ENCODE assay signal across 8 mouse cellular contexts in the genomic region with DNA sequence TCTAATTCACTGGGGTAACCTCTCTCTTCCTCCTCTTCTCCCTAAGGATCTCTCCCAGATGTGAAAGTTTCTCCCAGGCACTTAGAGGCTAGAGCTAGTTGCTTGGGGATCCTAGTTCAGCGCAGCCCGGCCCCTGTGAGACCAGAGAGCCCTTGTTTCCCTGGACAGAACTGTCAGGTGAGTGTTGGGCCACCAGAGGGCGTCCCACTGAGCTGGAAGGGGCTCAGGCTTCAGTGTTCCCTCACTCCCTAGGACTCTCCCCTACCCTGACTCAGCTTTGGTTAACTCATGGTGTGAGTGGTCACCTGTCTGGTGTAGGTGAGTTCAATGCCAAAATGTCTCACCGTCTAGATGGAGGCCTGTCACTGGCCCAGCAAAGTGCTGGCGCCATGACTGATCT. TPM values are rescaled to one million over a fixed set of nuclear protein-coding genes. Genes with fewer than 3 reads are reported as not detected.
DNase-seq lines count a peak whose midpoint lies in the region; ATAC-seq and TF ChIP-seq lines count a peak whose summit lies in the region.

A gene (plus strand): TSS at position 113 of the 400 bp plus-strand sequence.

- no peak for ATAC-seq in intestine, embryonic 14.5 days (replicated peaks; ENCODE audit: low FRiP score, low TSS enrichment, low read depth)
- no peak for ATAC-seq in intestine, embryonic 16.5 days
- 0 out of 2 replicates have a peak, but pooled peaks have one; percentile 7 for ATAC-seq in heart, embryonic 11.5 days (replicated peaks; ENCODE audit: insufficient number of reproducible peaks, low FRiP score, low TSS enrichment)
- ATAC-seq in monocyte, adult 5-6 weeks (replicated peaks; ENCODE audit: insufficient number of reproducible peaks, low FRiP score, low TSS enrichment, poor library complexity, severe bottlenecking): no peak

- no peaks in the 10 kb centered on the region; the same call in 1 of the 2 replicates for H3K4me1 ChIP-seq in intestine, embryonic 14.5 days (replicated peaks; ENCODE audit: control insufficient read depth, insufficient read depth, low read length)
- peaks cover 5% of the 10 kb centered on the region; the same call in 1 of the 2 replicates for H3K4me1 ChIP-seq in intestine, embryonic 16.5 days (ENCODE audit: control insufficient read depth, insufficient read depth, low read length)
- peaks cover 0 to 11% of the 10 kb centered on the region in 2 experiments; a peak in 2 of 4 replicates for H3K4me1 ChIP-seq in CH12.LX (ENCODE audit: control insufficient read depth in 1 of 2, insufficient read depth in 2 of 2)
- peaks cover 5% of the 10 kb centered on the region; the same call in 1 of the 2 replicates for H3K4me1 ChIP-seq in heart, embryonic 11.5 days (ENCODE audit: control insufficient read depth, insufficient read depth, low read length)
- peaks cover 10% of the 10 kb centered on the region for H3K4me1 ChIP-seq in limb, embryonic 10.5 days

- TF ChIP-seq CTCF in CH12.LX (conservative IDR thresholded peaks at IDR 0.05 in 1 of 2, IDR thresholded peaks at IDR 0.05 in 1 of 2; ENCODE audit: low read depth in 2 of 2, low read length in 2 of 2): peak; percentile 18 to 58; a peak in 2 of 4 replicates

- H3K27me3 ChIP-seq in intestine, embryonic 14.5 days (replicated peaks; ENCODE audit: control insufficient read depth, insufficient read depth, low read length): no peaks in the 10 kb centered on the region
- H3K27me3 ChIP-seq in intestine, embryonic 16.5 days (replicated peaks; ENCODE audit: control insufficient read depth, insufficient read depth, low read length): no peaks in the 10 kb centered on the region
- H3K27me3 ChIP-seq in CH12.LX (replicated peaks): no peaks in the 10 kb centered on the region
- no peaks in the 10 kb centered on the region for H3K27me3 ChIP-seq in heart, embryonic 11.5 days (ENCODE audit: control insufficient read depth, insufficient read depth, low read length)
- no peaks in the 10 kb centered on the region for H3K27me3 ChIP-seq in limb, embryonic 10.5 days (ENCODE audit: low read depth, poor library complexity, severe bottlenecking)

- H3K4me3 ChIP-seq in intestine, embryonic 14.5 days (ENCODE audit: low read depth, low read length): no peak within 1 kb of the TSS
- H3K4me3 ChIP-seq in intestine, embryonic 16.5 days (ENCODE audit: low read length): no peak within 1 kb of the TSS
- no peak within 1 kb of the TSS for H3K4me3 ChIP-seq in CH12.LX (replicated peaks in 1 of 3; ENCODE audit: low read depth in 2 of 3, low read length in 2 of 3, poor library complexity in 1 of 3)
- no peak within 1 kb of the TSS for H3K4me3 ChIP-seq in heart, embryonic 11.5 days (ENCODE audit: low read depth, low read length)
- no peak within 1 kb of the TSS for H3K4me3 ChIP-seq in limb, embryonic 10.5 days

- no peak for TF ChIP-seq EP300 in CH12.LX (IDR thresholded peaks at IDR 0.05; ENCODE audit: low read length)

- in situ Hi-C loops in CH12.LX (cut with MboI; ENCODE audit: low pct_ligation_motif_present, low pct_unique_long_range_greater_than_20kb, low sequenced_read_pairs): loop anchor here (25.0 kb wide), 1 partner anchor 244 kb away; no protein-coding TSS in a partner anchor

- no peak for TF ChIP-seq POLR2A in CH12.LX (IDR thresholded peaks at IDR 0.05; ENCODE audit: low read depth, low read length)

- dilution Hi-C loops in CH12.LX (cut with MboI; ENCODE audit: extremely low pct_ligation_motif_present, extremely low pct_unique_long_range_greater_than_20kb, low sequenced_read_pairs): no loop called here

- no peak within 1 kb of the TSS for H3K9ac ChIP-seq in intestine, embryonic 14.5 days (ENCODE audit: low read length)
- H3K9ac ChIP-seq in intestine, embryonic 16.5 days (ENCODE audit: low read depth, low read length): no peak within 1 kb of the TSS
- no peak within 1 kb of the TSS for H3K9ac ChIP-seq in CH12.LX (ENCODE audit: insufficient read depth, low read depth)
- no peak within 1 kb of the TSS for H3K9ac ChIP-seq in heart, embryonic 11.5 days (ENCODE audit: low read depth, low read length)

- peak; percentile 19 for TF ChIP-seq RAD21 in CH12.LX (IDR thresholded peaks at IDR 0.05; ENCODE audit: low read depth, low read length)

- 75% methylated on average over 5 of the region's 5 CpGs for WGBS in intestine, embryonic 14.5 days
- WGBS in intestine, embryonic 16.5 days: 80% methylated on average over 5 of the region's 5 CpGs
- WGBS in heart, embryonic 11.5 days (ENCODE audit: insufficient replicate concordance): 74% methylated on average over 5 of the region's 5 CpGs
- 78% methylated on average over 5 of the region's 5 CpGs for WGBS in limb, embryonic 10.5 days

- no peak within 1 kb of the TSS for H3K4me2 ChIP-seq in intestine, embryonic 14.5 days (ENCODE audit: low read length)
- no peak within 1 kb of the TSS for H3K4me2 ChIP-seq in intestine, embryonic 16.5 days (ENCODE audit: low read depth, low read length)
- no peak within 1 kb of the TSS for H3K4me2 ChIP-seq in CH12.LX (ENCODE audit: insufficient read depth, low read depth, poor library complexity, severe bottlenecking)
- H3K4me2 ChIP-seq in heart, embryonic 11.5 days: no peak within 1 kb of the TSS

- peaks cover 9% of the 10 kb centered on the region for H3K79me2 ChIP-seq in CH12.LX (replicated peaks; ENCODE audit: control insufficient read depth, extremely low read depth, insufficient read depth, poor library complexity, severe bottlenecking)

- H3K36me3 ChIP-seq in intestine, embryonic 14.5 days (ENCODE audit: control insufficient read depth, insufficient read depth, low read length): peaks cover 62% of the 10 kb centered on the region
- peaks cover 31% of the 10 kb centered on the region for H3K36me3 ChIP-seq in intestine, embryonic 16.5 days (ENCODE audit: control insufficient read depth, insufficient read depth, low read length)
- peaks cover 54 to 86% of the 10 kb centered on the region in 2 experiments for H3K36me3 ChIP-seq in CH12.LX (replicated peaks in 1 of 2; ENCODE audit: control insufficient read depth in 1 of 2, insufficient read depth in 1 of 2, low read length in 1 of 2)
- peaks cover 43% of the 10 kb centered on the region for H3K36me3 ChIP-seq in heart, embryonic 11.5 days (ENCODE audit: control insufficient read depth, insufficient read depth, low read length)
- H3K36me3 ChIP-seq in limb, embryonic 10.5 days: peaks cover 86% of the 10 kb centered on the region

- no peaks in the 10 kb centered on the region for H3K9me3 ChIP-seq in intestine, embryonic 14.5 days (ENCODE audit: control insufficient read depth, low read length)
- no peaks in the 10 kb centered on the region for H3K9me3 ChIP-seq in intestine, embryonic 16.5 days (ENCODE audit: control insufficient read depth, low read length)
- H3K9me3 ChIP-seq in CH12.LX (replicated peaks; ENCODE audit: low read length): no peaks in the 10 kb centered on the region
- no peaks in the 10 kb centered on the region for H3K9me3 ChIP-seq in heart, embryonic 11.5 days (replicated peaks; ENCODE audit: control insufficient read depth, low read length)
- no peaks in the 10 kb centered on the region for H3K9me3 ChIP-seq in limb, embryonic 10.5 days (replicated peaks)

- no peak for DNase-seq in intestine, embryonic 14.5 days (ENCODE audit: low spot score)
- peak; percentile 29 for DNase-seq in CH12.LX (ENCODE audit: extremely low read depth)
- peak; percentile 48 for DNase-seq in embryo, embryonic 11 days
- peak; percentile 56 for DNase-seq in limb, embryonic 10.5 days (ENCODE audit: low spot score)
- no peak for DNase-seq in right cerebral cortex, postnatal 25 days

- no peak within 1 kb of the TSS for H3K27ac ChIP-seq in intestine, embryonic 14.5 days (ENCODE audit: low read depth)
- no peak within 1 kb of the TSS for H3K27ac ChIP-seq in intestine, embryonic 16.5 days (ENCODE audit: low read length)
- no peak within 1 kb of the TSS for H3K27ac ChIP-seq in CH12.LX (ENCODE audit: insufficient read depth, low read depth)
- no peak within 1 kb of the TSS for H3K27ac ChIP-seq in heart, embryonic 11.5 days (ENCODE audit: low read depth, low read length)
- no peak within 1 kb of the TSS for H3K27ac ChIP-seq in limb, embryonic 10.5 days

TF ChIP-seq in CH12.LX, 34 proteins besides CTCF, POLR2A, EP300 and RAD21:
- peak; percentile 56 for TF ChIP-seq SMC3 (IDR thresholded peaks at IDR 0.05; ENCODE audit: low read depth, low read length)
- no peak for TF ChIP-seq HCFC1 (IDR thresholded peaks at IDR 0.05; ENCODE audit: low read depth, low read length)

RNA-seq across cellular contexts. Expression of the gene that starts here (rescaled TPM):
- 12.1 and 13.5 TPM in 2 replicates for polyA plus RNA-seq in intestine, embryonic 14.5 days (2014; fragmentation: Nextera tagmentation; extraction: Ambion mirVana)
- polyA plus RNA-seq in intestine, embryonic 16.5 days (2015; fragmentation: Nextera tagmentation; extraction: Ambion mirVana): 7.4 and 7.8 TPM in 2 replicates
- 4.9 and 5.9 TPM in 2 replicates for total RNA-seq in CH12.LX (2012; rRNA removed)
- total RNA-seq in CH12.LX (2014; rRNA removed): 0.98 and 1.3 TPM in 2 replicates
- polyA plus RNA-seq in CH12.LX (2012; ENCODE audit: insufficient read length, low read depth): 12.3 and 14.0 TPM in 2 replicates
- polyA plus RNA-seq in heart, embryonic 11.5 days (2014; fragmentation: Nextera tagmentation; extraction: Ambion mirVana): 6.8 and 9.5 TPM in 2 replicates
- 13.5 and 14.6 TPM in 2 replicates for polyA plus RNA-seq in limb, embryonic 10.5 days (2016; fragmentation: Nextera tagmentation; extraction: Ambion mirVana)
- total RNA-seq in monocyte, adult 5-6 weeks (2017): 11.9 to 24.2 TPM (median 12.0 TPM) in 3 replicates

Comparison
In these comparisons a context has a peak if more than half of its experiments do, and no peak if none do; other contexts are left out.
1. DNase-seq: peak in CH12.LX (single experiment), embryo, embryonic 11 days (single experiment) and limb, embryonic 10.5 days (single experiment); none in intestine, embryonic 14.5 days (single experiment) and right cerebral cortex, postnatal 25 days (single experiment).